Mouse (Mus musculus): Measurements from ENCODE around the gene Vwa8.
"Not testable (repeated sequence)": the region's sequence is repeated elsewhere in the genome, so short reads cannot be mapped to it uniquely, and the experiment has no call there.

Vwa8 gene

DNA sequence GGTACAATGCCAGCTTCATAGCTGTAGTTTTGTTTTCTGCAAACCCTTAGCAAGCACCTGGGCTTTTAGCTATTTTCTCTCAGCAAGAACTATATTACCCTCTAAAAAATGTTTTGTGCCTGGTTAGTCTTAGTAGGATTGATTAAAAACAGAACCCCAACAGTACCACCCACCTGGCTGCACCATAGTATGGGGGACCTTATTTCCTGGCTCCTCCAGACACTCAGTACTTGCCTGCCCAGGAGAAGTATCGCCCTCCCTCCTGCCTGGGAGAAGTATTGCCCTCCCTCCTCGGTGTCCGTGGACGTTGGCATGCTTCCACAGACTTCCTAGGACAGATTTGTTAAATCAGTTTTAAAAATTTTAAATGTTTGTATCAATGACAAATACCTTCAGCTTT lies 144.7 kb downstream of the Vwa8 start:
- no peak for DNase-seq

DNA sequence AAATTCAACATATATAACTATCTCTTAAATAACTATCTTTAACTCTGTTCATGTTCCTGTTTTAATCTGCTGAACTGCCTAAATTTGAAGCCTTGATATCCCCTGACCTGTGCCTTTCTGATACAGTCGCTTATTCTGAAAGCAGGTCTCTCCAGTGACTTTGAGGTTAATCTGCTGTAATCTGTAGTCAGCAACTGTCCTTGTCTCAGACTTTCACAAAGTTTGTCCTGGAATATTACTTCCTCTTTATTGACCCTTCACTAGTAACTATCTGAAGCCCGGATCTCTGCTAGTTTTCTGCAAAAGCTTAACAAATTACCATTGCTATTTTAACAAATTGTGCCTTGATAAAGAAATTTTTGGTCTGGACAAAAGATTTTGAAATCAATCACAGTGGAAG lies 147.5 kb downstream of the Vwa8 start:
- no peak for DNase-seq

DNA sequence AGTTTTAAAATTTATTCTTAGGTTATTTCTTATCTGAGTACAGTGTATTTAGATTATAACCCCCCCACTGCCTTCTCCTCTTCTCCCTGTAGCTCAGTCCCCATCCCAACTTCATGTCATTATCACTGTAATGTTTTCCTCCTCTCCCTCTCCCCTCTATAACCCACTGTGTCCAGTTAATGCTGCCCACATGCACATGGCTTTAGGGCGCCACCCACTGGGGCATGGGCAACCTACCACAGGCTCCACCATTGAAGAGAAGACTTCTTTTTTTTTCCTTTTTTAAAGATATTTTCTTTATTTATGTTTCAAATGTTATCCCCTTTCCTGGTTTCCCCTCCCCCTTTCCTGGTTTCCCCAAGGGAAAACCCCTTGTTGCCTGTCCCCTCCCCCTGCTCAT lies 154.7 kb downstream of the Vwa8 start:
- peak; percentile 55 for DNase-seq

- DNase-seq: not testable (repeated sequence)
Measured at GRCm38 (mm10) chr14:79017710-79018109, 168.9 kb downstream of the Vwa8 start.

GRCm38 (mm10) chr14:79018564-79018963 lies 169.7 kb downstream of the Vwa8 start:
- DNase-seq: no peak

DNA sequence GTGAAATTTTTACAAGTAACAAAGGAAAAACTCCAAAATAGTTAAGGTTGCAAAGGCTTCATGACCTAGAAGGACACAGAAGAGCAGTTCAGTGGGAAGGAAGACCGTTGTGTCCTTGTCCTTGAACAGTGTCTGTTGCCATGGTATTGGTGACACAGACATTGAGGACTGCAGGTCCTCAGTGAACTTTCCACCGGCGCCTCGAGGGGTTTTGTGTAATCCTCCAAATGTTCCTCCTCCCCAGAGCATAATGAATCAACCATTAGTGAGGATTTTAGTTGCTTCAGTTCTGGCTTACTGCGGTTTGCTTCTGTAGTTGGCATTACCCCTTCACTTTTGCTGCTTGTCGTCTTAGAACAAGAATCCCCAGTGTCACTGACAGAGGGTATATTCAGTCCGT lies 172.9 kb downstream of the Vwa8 start:
- no peak for DNase-seq

DNA sequence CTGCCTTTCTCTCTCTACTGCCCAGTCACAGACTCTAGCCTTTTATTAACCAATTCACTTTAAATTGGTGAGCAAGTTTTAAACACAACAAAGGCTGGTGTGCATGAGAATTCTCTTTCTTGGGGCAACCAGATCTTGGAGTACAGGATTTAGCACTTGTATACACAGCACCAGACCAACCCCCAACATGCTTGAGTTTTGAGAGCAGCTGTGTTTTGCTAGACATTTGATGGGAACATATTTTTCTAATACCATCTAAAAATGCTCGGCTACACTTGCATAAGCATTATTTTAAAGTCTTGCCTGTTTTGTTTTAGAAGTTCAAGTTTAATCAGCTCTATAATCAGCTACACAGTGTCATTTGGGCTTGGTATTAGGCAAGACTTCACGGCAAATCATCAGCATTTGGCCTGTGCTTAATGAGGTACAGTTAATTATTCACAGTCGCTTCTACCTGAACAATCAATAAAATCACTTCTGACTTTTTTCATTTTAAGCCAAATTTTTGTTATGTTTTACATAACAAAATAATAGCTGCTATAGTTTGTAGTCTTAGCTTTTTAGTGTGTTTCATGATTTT lies 180.2 kb downstream of the Vwa8 start:
- no peak for DNase-seq

- DNase-seq: no peak
Measured at GRCm38 (mm10) chr14:79030715-79031114, 181.9 kb downstream of the Vwa8 start.

DNA sequence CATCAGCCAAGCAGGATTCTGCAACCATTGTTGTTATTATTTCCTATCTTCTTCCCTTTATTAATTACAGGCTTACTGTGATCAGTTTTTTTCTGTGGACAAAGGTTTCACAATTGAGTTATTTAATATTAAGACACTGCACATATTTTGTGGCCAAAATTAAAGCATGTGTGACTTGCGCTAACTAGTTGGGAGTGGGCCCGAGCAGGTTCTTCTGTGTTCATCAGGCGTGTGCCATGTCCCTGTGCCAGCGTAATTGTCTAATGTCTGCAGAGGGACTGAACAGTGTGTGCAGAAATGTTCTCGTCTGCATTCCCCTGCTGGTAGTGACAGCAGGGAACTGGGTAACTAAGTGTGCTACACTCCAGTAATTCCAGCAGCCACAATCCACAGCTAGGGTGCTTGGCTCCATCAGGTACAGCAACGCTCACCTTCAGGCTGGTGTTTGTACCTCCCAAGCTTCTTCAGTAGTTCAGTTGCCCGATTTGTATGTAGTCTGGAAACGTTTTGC lies 182.4 kb downstream of the Vwa8 start:
- no peak for DNase-seq

DNA sequence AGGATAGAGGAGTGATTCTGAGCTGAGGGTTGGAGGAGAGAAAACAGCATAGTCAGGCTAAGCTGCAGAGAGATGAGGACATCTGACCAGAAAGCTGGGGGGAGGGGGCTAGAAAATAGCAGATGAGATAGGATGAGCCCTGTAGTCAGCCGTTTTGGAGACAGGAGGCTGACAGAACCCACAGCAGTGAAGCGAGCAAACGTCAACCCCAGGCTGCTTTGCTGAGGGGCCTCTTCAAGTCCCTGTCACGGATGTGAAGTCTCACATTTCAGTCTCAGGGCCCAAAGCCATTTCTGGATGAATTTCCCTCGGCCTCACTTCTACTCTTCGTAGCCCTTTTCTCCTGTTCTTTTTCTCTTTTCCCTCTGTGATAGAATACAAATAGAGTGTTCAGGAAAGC lies 184.5 kb downstream of the Vwa8 start:
- no peak for DNase-seq

DNA sequence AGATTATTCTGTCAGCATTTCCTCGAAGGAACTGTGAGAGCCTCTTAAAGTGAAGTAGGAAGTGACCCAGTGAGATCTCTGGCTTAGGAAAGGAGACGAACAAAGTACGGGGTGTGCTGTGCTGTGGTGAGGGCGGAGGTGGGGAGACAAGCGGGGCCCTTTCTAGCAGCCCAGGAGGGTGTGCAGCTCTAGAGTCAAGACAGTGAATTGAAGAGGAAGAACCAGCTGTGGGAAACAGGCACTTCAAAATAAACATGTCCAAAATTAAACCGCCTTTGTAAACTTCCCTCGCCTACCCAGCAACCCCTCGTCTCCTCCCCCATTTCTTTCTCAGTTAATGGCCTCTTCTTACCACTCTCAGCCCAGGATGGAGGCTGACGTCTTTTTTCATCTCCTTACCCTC lies 185.7 kb downstream of the Vwa8 start:
- peak; percentile 73 for DNase-seq

GRCm38 (mm10) chr14:79035575-79035974 lies 186.7 kb downstream of the Vwa8 start:
- DNase-seq: no peak

DNA sequence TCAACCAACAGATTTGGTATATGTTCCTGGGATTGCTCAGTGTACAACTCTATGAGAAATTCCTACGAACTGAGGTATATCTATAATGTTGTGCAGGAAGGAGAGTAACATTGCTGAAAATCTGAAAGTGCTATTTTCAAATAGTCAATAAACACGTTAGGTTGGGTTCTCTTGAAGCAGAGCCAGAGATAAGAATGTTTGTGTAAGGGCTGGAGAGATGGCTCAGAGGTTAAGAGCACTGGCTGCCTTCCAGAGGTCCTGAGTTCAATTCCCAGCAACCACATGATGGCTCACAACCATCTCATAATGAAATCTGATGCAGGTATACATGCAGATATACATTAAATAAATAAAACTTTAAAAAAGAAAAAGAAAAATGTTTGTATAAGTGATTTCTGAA lies 198.3 kb downstream of the Vwa8 start:
- no peak for DNase-seq

DNA sequence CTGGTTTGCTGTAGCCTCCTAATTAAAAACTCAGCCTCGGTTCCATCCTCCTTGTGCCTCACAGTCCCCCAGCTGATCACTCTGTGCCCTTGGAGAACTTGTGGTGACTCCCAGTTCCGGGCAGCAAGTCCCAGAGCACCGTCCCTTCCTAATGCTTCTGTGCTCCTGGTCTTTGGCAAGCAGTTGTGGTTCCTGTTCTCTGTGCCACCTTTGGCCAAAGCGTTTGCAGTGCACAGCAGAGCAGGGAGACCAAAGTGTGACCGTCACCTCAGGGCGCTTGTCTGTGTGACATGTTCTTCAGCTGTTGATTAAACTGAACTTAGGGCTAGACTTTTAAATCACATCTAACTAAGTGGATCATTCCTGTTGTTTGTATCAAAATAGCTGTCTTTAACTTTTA lies 199.1 kb downstream of the Vwa8 start:
- no peak for DNase-seq

DNA sequence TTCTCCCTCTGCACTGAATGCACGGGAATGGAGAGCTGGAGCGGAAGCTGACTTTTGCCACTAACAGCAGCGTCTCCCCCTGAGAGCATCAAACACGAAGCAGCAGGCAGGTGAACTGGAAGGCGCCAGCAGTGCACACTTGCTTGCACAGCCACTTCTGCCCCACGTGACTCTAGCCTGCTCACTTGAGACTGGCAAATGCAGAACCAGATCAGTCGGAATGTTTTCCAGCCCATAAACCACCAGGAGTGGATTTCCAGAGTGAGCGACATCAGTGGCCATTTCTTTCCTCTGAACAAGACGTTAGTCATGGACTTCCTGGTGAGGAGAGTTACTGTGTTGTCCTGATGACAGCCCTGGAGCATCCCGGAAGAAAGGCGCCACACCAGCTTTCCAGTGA lies 200.7 kb downstream of the Vwa8 start:
- no peak for DNase-seq

- no peak for DNase-seq
Measured at GRCm38 (mm10) chr14:79065636-79066035, 216.8 kb downstream of the Vwa8 start.

DNA sequence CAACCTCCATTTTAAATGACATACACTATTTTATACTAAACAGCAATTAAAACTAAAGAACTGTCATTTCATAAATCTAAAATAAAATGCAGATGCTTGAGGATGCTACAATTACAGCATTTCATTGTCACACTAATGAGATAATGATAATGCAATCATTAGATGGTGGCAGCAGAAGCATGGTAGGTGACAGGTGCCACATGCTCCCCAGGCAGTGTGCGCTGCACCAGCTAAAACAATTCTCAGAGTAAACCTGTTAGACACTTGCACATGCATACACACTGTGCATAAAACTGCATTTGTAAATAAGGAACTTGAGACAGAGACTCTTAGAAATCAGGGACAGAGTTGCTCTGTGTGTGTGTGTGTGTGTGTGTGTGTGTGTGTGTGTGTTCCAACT lies 220.7 kb downstream of the Vwa8 start:
- no peak for DNase-seq

- peak; percentile 35 for DNase-seq
Measured at GRCm38 (mm10) chr14:79074786-79075185, 225.9 kb downstream of the Vwa8 start.

- DNase-seq: peak; percentile 75
Measured at GRCm38 (mm10) chr14:79076560-79077300, 227.9 kb downstream of the Vwa8 start.

DNA sequence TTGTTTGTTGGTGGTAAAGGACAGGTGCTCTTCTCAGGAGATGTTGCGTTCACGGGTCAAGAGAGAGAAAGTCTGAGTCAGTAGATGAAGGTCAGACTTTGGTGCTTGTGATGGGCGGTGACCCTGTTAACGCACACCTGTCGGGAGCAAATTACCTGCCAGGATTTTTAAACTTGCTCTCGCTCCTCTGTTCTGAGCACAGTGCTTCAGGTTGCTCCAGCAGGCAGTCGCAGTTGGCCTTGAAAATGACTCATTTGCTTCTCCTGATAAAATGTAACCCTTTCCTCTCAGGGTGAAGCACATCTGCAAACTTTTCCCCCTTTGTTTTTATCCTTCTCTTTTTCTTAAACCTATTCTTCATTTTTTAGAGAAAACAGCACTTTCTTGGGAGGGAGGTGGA lies 234.7 kb downstream of the Vwa8 start:
- DNase-seq: no peak

DNA sequence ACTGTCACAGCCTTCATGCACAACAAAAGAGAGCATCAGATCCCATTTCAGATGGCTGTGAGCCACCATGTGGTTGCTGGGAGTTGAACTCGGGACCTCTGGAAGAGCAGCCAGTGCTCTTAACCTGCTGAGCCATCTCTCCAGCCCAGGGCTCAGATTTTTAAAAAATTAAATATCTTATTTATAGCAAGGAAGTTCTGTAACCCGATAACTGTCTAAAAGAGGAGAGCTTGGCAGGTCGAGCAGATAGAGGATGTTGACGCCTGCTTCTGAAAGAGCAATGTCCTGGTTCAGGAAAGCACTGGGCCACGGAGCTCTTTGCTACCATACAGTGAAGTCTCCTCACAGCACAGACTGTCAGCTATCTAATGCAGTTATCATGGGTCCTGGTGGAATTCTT lies 237.2 kb downstream of the Vwa8 start:
- DNase-seq: no peak

DNA sequence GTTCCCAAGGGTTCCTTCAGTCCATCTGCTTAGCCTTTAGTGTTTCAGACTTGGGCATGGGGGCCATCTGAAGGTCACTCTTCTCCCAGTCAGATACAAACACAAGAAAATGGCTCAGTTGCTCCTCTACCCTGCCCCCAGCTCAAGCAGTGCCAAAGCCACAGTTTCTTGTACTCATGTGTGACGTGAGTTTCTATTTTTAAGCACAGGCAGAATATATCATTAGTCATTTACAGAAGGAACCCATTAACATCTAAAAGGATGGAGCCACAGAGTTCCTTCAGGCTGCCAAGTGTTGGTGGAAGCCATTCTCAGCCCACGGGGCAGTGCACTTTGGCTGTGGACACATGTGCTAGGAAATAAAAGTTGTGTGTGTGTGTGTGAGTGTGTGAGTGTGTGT lies 240.6 kb downstream of the Vwa8 start:
- DNase-seq: peak; percentile 85

DNA sequence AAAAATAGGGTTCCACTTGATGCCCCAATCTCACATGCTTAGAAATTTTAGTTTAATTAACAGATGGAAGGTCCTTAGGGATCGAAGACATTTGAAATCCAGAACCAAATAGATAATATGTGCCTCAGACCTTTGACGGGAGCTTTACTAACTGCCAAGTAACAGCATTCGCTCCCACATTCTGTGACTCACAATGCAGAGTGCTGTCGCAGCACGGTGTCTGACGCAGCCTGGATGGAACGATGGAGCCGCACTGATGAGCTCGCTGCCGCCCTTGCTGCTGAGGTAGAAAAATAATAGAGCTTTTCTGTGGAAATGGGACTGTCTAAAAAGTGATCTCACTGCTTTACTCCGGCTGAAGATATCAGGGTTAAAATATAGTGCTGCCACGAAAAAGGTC lies 248.3 kb downstream of the Vwa8 start:
- no peak for DNase-seq

GRCm38 (mm10) chr14:79106655-79107515 lies 258.0 kb downstream of the Vwa8 start:
- peak; percentile 84 for DNase-seq
